Mouse (Mus musculus) kidney, adult 11 months (tissue): ENCODE data around the gene Map3k7cl.
A peak's percentile ranks its signal among the peaks of the same experiment; 100 is the strongest.

Experiments
- DNase-seq: peaks from one replicate; pipeline ENCODE4 v3.0.0; 2022

Gene Map3k7cl

DNA sequence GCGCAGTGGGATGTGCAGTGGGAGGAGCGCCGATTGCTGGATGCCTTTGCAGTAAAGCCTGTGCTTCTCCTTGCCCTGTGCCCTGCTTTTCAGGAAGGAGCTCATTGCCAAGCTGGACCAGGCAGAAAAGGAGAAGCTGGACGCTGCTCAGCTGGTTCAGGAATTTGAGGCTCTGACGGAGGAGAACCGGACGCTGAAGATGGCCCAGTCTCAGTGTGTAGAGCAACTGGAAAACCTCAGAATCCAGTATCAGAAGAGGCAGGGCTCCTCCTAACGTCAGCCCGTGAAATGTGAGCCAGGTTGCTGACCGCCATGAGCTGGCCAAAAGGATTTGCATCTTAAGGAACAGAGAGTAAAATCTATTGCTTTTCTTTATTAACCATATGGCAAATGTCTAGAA, 41.0 kb downstream of the Map3k7cl start:
- no peak for DNase-seq

DNA sequence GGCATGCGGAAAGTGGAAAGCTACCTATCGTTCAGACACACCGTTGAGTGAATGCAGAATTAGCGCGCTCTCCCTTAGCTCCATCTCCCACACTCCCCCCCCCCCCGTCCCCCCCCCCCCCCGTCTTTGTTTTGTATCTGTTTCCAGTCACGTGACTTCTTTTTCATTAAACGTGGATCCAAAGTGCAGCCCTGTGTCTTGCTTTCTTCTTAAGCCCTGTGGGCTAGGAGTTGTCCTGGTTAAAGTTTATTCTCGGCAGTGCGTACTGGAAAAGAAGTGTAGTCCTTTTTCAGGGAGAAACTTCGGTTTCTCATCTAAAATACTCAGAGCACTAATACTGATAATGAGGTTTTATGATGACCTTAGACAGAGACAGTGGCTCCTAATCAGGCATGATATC, 42.0 kb downstream of the Map3k7cl start:
- DNase-seq = peak; percentile 45

DNA sequence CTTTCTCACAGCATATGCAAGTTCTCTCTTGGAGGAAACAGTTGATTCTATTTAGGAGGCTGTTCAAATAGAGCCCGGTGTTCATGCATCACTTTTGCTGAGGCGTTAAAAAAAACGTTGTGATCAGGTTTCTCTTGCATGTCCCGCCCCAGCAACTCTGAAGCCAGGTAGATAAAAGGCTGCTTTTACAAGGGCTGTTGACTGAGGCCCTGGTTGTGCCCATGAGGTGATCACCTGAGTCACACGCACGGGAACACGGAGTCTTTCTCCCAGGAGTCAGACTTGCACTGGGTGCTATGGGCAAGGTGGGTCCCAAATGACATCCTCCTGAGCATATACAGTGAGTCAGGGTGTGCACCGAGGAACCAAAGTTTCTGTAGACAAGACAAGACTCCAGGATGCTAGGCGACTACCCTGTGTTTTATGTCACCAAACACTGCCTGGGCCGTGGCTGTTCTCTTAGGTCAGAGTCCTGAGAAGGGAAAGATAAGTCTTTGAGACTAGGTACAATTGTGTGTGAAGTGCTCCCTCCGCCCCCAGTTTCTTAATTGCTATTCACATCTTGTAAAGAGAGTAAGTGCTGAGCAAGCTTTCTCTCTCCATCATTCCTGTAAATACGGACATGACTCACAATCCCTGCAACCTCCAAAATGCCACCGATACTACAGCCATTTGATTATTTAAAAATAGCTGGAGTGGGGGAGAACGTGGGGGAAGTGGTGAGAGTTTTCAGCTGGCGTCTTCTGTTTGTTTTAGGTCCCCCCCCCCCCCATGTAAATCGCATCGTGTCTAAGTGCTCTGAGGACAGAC, 49.8 kb downstream of the Map3k7cl start:
- no peak for DNase-seq

DNA sequence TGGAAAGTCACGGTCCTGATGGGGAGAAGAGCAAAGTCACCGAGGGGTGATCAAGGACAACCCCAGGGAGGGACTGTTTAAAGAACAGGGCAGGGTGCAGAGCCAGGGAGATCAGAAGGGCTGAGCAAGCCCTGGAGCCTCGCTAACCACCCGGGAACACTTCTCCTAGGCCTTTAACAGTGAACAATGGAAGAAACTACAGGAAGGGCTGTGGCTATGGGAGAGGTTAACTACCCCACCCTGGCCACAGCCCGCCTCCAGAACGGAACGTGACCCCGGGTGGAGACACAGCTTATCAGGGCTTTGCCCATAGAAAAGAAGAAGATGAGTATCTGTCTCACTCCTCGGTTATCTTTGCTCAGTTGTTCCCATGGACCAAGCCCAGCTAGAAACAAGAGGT, 50.9 kb downstream of the Map3k7cl start:
- no peak for DNase-seq

DNA sequence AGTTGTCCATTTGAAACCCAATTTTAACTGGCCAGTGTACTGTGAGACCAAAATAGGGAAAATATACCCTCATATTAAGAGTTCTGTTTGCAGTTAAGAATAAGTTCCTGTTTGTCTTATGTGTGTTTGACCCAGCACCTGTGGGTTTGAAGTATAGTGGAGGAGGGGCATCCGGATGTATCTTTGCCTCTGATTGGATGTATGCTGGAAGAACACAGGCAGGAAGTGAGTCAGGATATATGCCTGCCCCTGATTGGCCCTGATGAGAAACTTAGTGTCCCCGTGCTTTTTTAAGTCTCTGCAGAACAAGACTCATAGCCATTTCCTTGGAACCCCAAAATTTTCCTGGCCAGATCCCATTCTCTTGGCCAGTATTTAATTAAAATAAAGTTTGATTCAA, 51.8 kb downstream of the Map3k7cl start:
- DNase-seq = no peak

DNA sequence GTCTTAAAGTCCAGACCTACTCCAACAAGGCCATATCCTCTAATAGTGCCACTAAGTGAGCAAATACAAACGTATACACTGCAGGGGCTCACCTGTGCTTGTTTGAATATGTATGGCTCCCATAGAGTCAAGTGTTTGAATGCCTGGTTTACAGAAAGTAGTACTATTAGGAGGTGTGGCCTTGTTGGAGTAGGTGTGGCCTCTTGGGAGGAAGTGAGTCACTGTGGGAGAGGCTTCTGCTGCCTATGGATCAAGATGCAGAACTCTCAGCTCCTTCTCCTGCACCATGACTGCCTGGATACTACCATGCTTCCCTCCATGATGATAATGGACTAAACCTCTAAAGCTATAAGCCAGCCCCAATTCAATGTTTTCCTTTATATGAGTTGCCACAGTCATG, 54.3 kb downstream of the Map3k7cl start:
- DNase-seq = no peak

DNA sequence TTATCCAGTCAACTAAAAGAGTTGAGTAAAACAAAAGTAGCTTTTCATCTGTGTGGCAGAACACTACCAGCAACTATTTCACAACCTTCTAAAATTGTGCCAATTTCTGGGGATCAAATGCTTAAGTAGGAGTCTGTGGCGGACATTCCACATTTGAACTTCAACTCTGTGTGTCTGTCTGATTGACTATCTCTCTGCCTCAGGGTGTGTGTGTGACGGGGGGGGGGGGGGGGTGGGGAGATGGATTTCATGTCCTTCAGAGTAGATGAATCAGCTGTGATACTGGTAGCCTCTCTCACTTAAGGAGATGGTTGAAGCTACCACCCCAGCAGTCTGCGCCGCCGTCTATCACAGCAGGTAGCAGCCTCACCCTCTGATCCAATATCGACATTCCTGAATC, 54.8 kb downstream of the Map3k7cl start:
- no peak for DNase-seq

DNA sequence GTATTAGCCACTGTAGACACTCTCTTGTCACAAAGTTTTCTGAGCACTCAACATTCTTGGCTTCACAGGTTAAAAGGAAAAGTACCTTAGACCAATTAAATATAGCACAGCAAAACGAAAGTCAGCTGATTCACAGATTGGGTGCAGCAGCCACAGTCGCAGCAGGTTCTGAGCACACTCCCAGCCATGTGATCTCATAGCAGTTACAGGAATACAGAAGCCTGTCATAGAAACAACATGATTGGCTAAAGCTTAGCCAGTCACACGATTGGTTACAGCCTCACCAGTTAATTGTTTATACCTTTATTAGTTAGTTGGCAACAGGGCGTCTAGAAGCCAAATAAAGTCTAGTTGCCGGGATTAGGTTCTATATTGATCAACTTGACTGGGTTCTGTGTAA, 57.0 kb downstream of the Map3k7cl start:
- peak; percentile 47 for DNase-seq

DNA sequence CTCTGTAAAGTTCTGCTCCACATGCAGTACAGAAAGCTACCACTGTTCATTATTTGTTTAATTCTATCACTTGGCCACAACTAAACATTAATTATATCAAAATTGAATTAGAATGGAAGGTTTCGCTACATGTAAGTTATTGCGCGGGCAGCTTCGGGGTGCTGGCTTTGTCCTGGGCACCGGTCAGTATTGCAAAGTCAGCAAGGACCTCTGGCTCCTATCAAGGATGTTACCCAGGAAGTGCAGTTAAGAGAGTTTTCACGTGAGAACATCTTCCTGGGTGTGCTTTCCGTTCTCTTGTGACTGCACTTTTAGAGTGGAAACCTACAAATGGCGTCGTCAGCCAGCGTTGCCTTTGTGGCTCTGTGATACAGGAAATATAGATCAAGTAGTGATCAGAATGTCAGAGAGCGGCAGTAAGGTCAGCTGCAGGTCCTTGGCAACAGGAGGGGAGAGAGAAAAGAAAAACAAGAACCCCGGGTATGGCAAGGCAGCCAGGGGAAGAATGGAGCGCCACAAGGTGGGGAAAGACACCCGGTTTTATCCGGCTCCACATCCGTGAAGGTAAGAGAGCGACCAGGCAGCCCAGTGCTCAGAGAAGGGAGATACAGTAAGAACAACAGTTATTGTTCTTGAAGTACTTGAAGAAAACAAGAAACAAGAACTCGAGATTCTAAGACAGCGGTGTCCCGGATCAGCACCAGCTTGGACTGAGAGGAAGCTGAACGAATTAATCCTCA, 57.6 kb downstream of the Map3k7cl start:
- DNase-seq = no peak

DNA sequence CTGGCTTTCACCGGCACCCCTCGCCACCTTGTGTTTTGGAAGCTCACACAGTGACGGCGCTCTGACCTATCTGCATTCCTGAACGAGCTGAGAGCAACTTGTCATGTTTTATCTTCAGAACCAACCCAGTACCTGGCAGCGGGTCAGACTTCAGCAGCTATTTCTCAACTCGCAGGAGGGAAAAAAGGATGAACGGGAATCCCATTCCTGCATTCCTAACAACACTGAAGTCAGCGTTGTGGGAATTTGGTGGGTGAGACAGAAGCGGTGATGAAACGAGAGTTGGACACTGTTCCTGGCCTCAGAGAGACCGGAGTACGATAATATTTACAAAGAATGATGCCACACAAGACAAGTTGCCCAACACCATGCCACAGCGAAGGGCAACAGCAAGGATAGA, 58.3 kb downstream of the Map3k7cl start:
- no peak for DNase-seq

DNA sequence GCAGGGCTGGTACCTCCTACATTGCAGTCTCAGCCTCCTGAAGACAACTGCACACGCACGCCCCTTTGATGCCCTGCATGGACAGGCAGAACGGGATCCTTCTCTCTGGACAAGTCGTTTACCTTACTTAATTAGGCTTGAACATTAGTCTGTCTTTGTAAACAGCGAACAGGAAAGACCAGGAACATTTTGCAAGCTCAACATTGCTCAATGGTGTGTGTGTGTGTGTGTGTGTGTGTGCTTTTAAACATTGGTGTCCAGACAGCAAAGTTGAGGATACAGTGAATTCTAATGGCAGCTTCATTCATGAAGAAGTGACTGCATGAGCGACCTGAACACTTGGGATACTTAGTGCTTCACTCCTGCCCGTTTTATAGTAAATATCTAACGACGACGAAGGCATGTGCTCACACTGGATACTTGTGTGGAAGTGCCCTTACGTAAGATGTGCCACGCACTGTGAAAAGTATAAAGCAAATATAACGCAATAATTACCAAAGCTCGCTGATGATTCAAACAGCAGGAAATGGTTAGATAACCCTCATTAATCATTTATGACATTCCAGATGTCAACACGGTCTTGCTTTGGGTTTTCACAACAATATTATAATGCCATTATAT, 59.2 kb downstream of the Map3k7cl start:
- DNase-seq = no peak

DNA sequence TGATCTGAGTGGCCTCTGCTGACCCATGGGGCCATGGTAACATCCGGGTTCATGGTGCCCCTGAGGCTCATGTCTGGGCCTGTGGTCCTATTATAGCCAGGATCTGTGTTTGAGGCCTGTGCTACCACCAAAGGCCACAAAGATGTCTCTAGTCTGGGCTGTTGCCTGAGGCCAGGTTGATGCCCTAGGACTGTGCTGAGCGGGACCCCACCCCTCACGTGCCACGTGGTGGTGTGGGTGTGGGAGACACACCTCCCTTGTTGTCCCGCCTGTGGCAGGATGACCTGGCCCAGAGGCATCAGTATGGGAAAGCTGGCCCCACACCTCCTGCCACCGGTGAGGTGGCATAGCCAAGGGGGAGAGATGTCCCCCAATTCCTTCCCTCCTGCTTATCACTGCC, 64.2 kb downstream of the Map3k7cl start:
- no peak for DNase-seq

DNA sequence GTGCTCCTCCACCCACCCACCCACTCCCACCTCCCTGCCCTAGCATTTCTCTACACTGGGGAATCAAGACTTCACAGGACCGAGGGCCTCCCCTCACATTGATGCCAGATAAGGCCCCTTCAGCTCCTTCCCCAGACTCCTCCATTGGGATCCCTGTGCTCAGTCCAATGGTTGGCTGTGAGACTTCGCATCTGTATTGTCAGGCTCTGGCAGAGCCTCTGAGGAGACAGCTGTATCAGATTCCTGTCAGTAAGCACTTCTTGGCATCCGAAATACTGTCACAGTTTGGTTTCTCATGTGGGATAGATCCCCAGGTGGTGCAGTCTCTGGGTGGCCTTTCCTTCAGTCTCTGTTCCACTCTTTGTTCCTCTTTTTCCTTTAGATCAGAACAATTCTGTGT, 68.1 kb downstream of the Map3k7cl start:
- no peak for DNase-seq

DNA sequence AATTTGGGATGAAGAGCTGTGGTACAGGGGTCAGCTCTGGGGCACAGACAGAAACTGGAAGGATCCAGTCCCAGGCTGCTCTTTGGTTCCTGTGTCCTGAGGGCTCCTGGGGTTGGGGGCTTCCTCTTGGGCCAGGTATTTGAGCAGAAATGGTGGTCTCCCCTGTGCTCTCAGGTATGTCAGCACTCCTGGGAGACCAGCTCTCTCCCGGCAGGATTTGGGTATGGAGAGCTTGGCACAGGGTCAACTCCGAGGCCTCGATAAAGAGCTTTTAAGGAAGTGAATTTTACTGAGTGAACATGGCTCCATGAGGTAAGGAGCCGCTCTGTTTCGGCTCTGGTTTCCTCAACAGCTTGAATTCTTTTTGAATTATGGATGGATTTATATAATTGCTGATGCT, 70.8 kb downstream of the Map3k7cl start:
- no peak for DNase-seq

DNA sequence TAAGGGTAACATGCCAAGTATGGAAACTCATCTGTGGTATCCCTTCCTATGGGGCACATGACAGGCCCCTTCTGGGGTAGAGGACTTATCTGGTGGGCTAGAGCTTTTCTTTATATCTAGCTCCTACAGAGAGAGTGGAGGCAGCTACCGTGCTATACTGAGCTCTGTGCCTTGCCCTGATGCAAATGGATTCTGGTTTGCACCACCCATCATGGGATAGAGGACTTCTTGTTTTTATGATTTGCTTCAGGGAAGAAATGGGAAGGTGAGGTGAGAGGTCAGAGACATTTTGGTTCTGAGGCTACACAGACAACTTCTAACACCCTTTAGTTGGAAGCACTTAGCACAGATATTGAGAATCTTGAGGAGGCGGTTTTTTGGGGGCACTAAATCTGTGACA, 71.8 kb downstream of the Map3k7cl start:
- DNase-seq = no peak

DNA sequence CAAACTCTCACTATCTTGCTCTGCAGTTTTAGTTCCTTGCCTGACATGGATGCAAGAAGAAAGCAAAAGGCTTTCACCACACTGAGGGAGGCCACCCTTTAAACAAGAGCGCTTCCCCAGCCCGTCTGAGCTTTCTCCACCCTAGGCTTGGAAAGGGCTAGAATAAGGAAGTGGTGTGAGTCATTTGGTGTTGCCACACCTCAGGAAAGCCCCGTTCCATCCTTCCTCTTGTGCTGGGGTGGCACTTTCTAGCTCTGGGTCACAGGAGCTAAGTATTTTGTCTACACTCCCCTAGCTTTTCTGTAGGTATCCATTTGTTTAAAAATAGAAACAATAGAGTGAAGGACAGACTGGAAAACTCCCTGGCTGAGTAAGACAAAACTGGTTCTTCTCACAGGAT, 72.2 kb downstream of the Map3k7cl start:
- DNase-seq = no peak

DNA sequence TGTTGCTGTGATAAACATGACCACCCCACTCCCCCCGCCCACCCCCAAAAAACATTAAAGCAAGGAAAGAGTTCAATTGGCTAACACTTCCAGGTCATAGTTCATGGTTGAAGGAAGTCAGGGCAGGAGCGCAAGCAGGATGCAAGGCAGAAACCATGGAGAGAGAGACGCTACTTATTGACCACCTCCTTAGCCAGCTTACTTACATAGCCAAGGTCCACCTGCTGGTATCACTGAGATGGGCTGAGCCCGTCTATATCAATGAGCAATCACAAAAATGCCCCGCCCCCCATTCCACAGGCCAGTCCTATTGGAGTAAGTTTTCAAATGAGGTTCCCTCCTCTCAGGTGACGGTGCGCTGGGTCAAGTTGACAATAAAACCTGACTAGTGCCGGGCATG, 72.7 kb downstream of the Map3k7cl start:
- DNase-seq = no peak

DNA sequence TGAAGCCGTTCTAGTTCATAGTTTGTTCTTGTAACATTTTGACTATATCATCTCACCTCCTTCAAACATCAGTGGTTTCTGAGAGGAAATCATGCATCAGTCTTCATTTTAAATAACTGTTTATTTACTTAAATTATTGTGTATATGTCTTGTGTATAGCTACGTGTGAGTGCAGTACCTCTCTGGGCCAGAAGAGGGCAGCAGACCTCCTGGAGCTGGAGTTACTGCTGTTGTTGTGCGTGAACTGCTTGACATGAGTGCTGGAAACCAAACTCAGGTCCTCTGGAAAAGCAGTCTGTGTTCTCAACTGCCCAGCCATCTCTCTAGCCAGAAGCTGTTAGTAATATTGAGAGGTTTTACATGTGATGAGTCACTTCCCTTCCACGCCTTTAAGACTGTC, 73.6 kb downstream of the Map3k7cl start:
- no peak for DNase-seq

DNA sequence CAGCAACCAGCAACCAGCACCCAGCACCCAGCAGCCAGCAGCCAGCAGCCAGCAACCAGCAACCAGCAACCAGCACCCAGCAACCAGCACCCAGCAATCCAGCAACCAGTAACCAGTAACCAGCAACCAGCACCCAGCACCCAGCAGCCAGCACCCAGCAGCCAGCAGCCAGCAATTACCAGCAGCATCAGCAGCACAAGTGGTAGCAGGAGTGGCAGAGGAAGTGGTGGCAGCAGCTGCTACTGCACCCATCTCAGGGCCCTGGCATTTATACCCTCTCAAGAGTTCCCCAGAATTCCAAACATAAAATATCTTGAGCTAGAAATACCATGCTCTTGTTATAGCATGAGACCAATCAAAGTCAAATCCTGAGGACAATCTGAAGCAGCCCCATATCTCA, 81.6 kb downstream of the Map3k7cl start:
- DNase-seq = no peak

DNA sequence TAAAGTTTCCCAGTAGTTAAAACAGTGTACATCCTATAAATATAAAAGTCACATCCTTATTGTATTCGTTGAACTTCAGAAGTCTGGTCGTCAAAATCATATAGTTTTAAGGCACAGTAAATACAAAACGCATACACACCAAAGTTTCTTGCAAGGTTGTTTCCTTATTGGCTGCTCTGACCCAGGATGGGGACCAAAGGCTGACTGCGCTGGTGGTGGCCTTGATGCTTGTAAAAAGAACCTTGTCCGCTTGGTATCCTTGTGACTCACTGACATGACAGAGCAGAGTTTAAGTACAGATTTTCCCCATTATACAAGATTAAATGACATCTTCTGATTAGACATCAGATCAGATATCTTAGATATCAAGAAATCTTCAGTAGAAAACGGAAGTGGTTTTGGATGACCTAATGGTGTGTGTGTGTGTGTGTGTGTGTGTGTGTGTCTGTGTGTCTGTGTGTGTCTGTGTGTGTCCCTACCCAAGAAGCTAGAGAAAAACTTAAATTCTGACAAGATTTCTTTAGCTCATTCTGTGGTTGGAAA, 82.2 kb downstream of the Map3k7cl start:
- no peak for DNase-seq

DNA sequence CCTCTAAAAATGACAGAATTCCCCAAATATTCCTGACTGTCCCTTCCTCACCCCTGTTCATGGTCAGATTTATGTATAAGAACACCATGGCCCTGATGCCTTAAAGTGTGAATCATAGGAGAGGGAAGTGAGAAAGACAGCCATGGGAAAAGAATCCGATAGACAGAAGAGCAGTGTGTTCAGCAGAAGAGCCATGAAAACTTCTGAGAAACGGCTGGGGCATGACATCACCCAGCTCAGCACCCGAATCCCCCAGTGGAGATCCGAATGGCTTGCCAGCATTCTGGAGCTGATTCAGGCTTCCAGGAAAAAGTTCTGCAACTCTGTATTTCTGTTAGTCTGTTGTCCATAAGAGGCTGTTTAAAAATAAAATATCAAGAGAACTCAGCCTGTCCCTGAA, 82.7 kb downstream of the Map3k7cl start:
- DNase-seq = no peak

DNA sequence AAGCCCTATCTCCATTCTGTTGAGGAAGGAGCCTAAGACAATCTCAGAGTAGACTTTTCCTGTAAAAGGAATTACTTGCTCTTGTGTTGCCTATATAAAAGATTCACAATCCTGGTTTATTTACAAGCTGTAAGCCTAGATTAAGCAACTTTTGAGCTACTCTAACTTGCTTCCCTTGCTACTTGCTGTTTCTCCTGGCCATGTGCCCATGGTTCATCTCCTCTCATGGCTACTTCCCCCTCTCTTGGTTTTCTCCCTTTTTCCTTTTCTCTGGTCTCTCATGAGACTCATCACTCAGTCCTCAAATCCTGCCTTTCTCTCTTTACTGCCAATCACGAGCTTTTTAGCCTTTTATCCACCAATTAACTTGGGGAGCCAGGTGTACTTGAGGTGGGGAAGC, 85.0 kb downstream of the Map3k7cl start:
- no peak for DNase-seq

DNA sequence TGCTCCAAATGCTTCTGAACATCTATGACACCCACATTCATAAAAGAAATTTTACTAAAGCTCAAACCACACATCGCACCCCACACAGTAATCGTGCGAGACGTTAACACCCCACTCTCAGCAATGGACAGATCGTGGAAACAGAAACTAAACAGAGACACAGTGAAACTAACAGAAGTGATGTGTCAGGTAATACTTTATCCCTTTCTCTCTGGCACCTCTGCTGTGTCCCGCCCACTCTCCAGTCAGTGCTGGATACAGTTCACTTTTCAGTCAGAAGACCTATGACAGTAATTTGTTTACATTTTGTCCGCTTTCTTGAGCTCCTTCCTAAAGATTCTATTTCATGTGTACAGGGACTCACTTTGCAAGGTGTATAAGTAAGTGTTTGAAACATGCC, 89.1 kb downstream of the Map3k7cl start:
- no peak for DNase-seq
